Mouse (Mus musculus): ENCODE measurements around the gene Drc3.

Gene Drc3

GRCm38 (mm10) chr11:60335771-60336170, 17.4 kb upstream of the Drc3 start:
- no peak for DNase-seq (ENCODE audit: low read depth, low spot score)

- DNase-seq (ENCODE audit: low read depth, low spot score) = peak; percentile 64
Measured at GRCm38 (mm10) chr11:60338291-60338690, 14.8 kb upstream of the Drc3 start.

GRCm38 (mm10) chr11:60339361-60339760, 13.8 kb upstream of the Drc3 start:
- DNase-seq (ENCODE audit: low read depth, low spot score) = no peak

- DNase-seq (ENCODE audit: low read depth, low spot score) = no peak
Measured at GRCm38 (mm10) chr11:60345868-60346267, 7.3 kb upstream of the Drc3 start.

- DNase-seq (ENCODE audit: low read depth, low spot score) = no peak
Measured at GRCm38 (mm10) chr11:60346537-60346936, 6.6 kb upstream of the Drc3 start.

- DNase-seq (ENCODE audit: low read depth, low spot score) = peak; percentile 34
Measured at GRCm38 (mm10) chr11:60351388-60351787, 1.7 kb upstream of the Drc3 start.

- no peak for DNase-seq (ENCODE audit: low read depth, low spot score)
Measured at GRCm38 (mm10) chr11:60351925-60352371, 1.2 kb upstream of the Drc3 start.

GRCm38 (mm10) chr11:60355952-60356351, 2.8 kb downstream of the Drc3 start:
- DNase-seq (ENCODE audit: low read depth, low spot score) = no peak

GRCm38 (mm10) chr11:60357116-60357515, 4.0 kb downstream of the Drc3 start:
- DNase-seq (ENCODE audit: low read depth, low spot score) = no peak

- no peak for DNase-seq (ENCODE audit: low read depth, low spot score)
Measured at GRCm38 (mm10) chr11:60358548-60358947, 5.4 kb downstream of the Drc3 start.

GRCm38 (mm10) chr11:60359138-60359537, 6.0 kb downstream of the Drc3 start:
- DNase-seq (ENCODE audit: low read depth, low spot score) = peak; percentile 21

GRCm38 (mm10) chr11:60359936-60360335, 6.8 kb downstream of the Drc3 start:
- DNase-seq (ENCODE audit: low read depth, low spot score) = no peak

- no peak for DNase-seq (ENCODE audit: low read depth, low spot score)
Measured at GRCm38 (mm10) chr11:60360631-60361201, 7.6 kb downstream of the Drc3 start.

- no peak for DNase-seq (ENCODE audit: low read depth, low spot score)
Measured at GRCm38 (mm10) chr11:60366239-60367019, 13.3 kb downstream of the Drc3 start.

- peak; percentile 7 for DNase-seq (ENCODE audit: low read depth, low spot score)
Measured at GRCm38 (mm10) chr11:60367256-60367655, 14.1 kb downstream of the Drc3 start.

GRCm38 (mm10) chr11:60368909-60369308, 15.8 kb downstream of the Drc3 start:
- peak; percentile 11 for DNase-seq (ENCODE audit: low read depth, low spot score)

- no peak for DNase-seq (ENCODE audit: low read depth, low spot score)
Measured at GRCm38 (mm10) chr11:60369448-60369847, 16.3 kb downstream of the Drc3 start.

GRCm38 (mm10) chr11:60370431-60370830, 17.3 kb downstream of the Drc3 start:
- DNase-seq (ENCODE audit: low read depth, low spot score) = no peak

- DNase-seq (ENCODE audit: low read depth, low spot score) = no peak
Measured at GRCm38 (mm10) chr11:60374481-60374880, 21.4 kb downstream of the Drc3 start.

GRCm38 (mm10) chr11:60383518-60383917, 30.4 kb downstream of the Drc3 start:
- DNase-seq (ENCODE audit: low read depth, low spot score) = peak; percentile 18

GRCm38 (mm10) chr11:60384762-60385421, 31.8 kb downstream of the Drc3 start:
- no peak for DNase-seq (ENCODE audit: low read depth, low spot score)

- no peak for DNase-seq (ENCODE audit: low read depth, low spot score)
Measured at GRCm38 (mm10) chr11:60385946-60386345, 32.8 kb downstream of the Drc3 start.

GRCm38 (mm10) chr11:60387944-60388343, 34.8 kb downstream of the Drc3 start:
- DNase-seq (ENCODE audit: low read depth, low spot score) = no peak
